Mouse (Mus musculus) heart, embryonic 16.5 days (tissue): ENCODE results near the gene D630023F18Rik. TPM values are rescaled to one million over a fixed set of nuclear protein-coding genes. Genes with fewer than 3 reads are reported as not detected.

ENCODE experiments used
- ATAC-seq: fragments of 200-750 bp; cut with Nextera tagmentation; replicated peaks from 2 replicates; pipeline ENCODE4 v1.8.0; 2017; ENCODE audit warnings: moderate number of reproducible peaks; ENCODE audit not compliant: insufficient read depth, low FRiP score; ENCODE audit errors: extremely low read depth
- H3K27ac ChIP-seq: fragments of 300-500 bp; sonication (generic); 2 replicates; pipeline ENCODE4 v1.5.1; 2014; ENCODE audit warnings: mild to moderate bottlenecking, low read length, control low read depth, moderate library complexity
- H3K27me3 ChIP-seq: fragments of 300-500 bp; sonication (generic); 2 replicates; pipeline ENCODE4 v1.6.1; 2014; ENCODE audit warnings: low read length, mixed read lengths; ENCODE audit not compliant: control insufficient read depth, insufficient read depth
- H3K36me3 ChIP-seq: fragments of 300-500 bp; sonication (generic); 2 replicates; pipeline ENCODE4 v1.6.1; 2014; ENCODE audit not compliant: control insufficient read depth, insufficient read depth
- H3K4me1 ChIP-seq: fragments of 300-500 bp; sonication (generic); 2 replicates; pipeline ENCODE4 v1.6.1; 2014; ENCODE audit warnings: low read length, mixed read lengths; ENCODE audit not compliant: control insufficient read depth, insufficient read depth
- H3K4me2 ChIP-seq: fragments of 300-500 bp; sonication (generic); 2 replicates; pipeline ENCODE4 v1.6.1; 2014; ENCODE audit warnings: low read depth, mild to moderate bottlenecking, control low read depth, low read length
- H3K4me3 ChIP-seq: fragments of 300-500 bp; sonication (generic); 2 replicates; pipeline ENCODE4 v1.5.1; 2014; ENCODE audit warnings: mild to moderate bottlenecking, control low read depth, low read length
- H3K9ac ChIP-seq: fragments of 300-500 bp; sonication (generic); 2 replicates; pipeline ENCODE4 v1.6.1; 2014; ENCODE audit warnings: low read length, control low read depth
- H3K9me3 ChIP-seq: fragments of 300-500 bp; sonication (generic); replicated peaks from 2 replicates; pipeline ENCODE4 v1.6.1; 2016; ENCODE audit warnings: low read length; ENCODE audit not compliant: control insufficient read depth
- WGBS: fragments of 180-500 bp; shearing (Covaris S2); extraction: QIAGEN DNeasy Blood & Tissue Kit; methylation state at CpG from one replicate; pipeline ENCODE4 v1.1.7; 2014; 5-methylcytosine and 5-hydroxymethylcytosine counted together
- polyA plus RNA-seq: library from polyadenylated mRNA; unstranded; fragments of >200 nt; fragmentation: Nextera tagmentation; extraction: Ambion mirVana; gene quantifications from 2 replicates; pipeline ENCODE4 v1.2.1, GENCODE M21; 2015

The D630023F18Rik gene
- polyA plus RNA-seq, 1 experiment from 2014 or later = 0.42 TPM

DNA sequence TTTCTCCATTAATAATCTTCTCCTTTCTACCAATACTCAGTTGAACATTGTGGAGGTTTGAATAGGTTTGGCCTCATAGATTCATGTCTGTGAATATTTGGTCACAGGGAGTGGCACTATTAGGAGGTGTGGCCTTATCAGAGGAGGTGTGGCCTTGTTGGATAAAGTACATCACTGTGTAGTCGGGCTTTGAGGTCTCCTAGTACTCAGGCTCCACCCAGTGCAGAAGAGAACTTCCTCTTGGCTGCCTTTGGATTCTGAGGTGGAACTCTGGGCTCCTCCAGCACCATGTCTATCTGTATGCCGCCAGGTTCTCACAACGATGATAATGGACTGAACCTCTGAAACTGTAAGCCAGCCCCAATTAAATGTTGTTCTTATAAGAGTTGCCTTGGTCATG, 26.1 kb downstream of the D630023F18Rik start:
- Histone ChIP-seq H3K27ac (no peak overlapping the region), H3K9me3 (no peaks in the 10 kb centered on the region), H3K36me3 (no peaks in the 10 kb centered on the region), H3K27me3 (no peaks in the 10 kb centered on the region), H3K4me3 (no peak overlapping the region), H3K4me1 (no peaks in the 10 kb centered on the region), H3K9ac (no peak overlapping the region), H3K4me2 (no peak overlapping the region)
- no peak for ATAC-seq
- WGBS = 75% methylated on average over 3 of the region's 3 CpGs

DNA sequence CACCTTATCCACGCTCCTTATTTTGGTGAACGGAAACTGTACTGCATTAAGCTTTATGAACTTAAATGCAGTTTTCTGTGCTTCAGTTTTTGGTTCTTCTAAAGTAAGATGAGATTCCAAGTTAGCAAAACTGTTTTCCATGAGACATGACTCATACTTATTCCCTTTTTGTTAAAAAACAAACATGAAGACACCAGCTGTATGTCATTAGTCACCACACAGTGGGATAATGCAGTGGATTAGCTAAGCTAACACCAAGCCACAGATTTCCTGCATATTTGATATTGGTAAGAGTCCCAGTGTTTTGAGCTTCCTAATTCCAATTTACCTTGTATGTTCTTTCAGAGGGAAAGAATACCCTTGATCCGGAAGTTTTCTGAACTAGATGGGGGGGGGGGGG, 31.4 kb downstream of the D630023F18Rik start:
- Histone ChIP-seq H3K4me3 (no peak overlapping the region), H3K36me3 (no peaks in the 10 kb centered on the region), H3K27me3 (no peaks in the 10 kb centered on the region), H3K27ac (no peak overlapping the region), H3K4me2 (no peak overlapping the region), H3K4me1 (no peaks in the 10 kb centered on the region), H3K9me3 (no peaks in the 10 kb centered on the region), H3K9ac (no peak overlapping the region)
- WGBS = 87% methylated on average over 3 of the region's 3 CpGs
- no peak for ATAC-seq

DNA sequence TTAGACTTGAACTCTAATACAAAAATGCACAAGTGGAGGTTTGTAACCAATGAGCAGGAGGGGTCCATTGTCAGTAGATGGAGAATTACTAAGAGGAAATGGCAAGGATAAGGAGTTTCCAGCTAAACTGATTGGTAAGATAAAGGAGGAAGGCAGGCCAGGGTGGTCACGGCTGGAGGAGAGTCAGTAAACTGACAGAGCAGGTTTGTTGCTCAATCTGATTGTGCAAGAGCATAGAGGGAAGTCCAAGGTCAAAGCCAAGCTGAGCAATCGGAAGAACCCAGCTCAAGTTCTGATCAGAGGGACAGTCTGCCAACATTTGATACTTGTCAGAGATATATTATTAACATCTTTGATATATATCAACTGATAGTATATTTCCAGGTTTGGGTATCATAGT, 32.6 kb downstream of the D630023F18Rik start:
- no peaks in the 10 kb centered on the region for H3K9me3 ChIP-seq
- WGBS = 46% methylated on average over 2 of the region's 2 CpGs
- no peak for ATAC-seq

DNA sequence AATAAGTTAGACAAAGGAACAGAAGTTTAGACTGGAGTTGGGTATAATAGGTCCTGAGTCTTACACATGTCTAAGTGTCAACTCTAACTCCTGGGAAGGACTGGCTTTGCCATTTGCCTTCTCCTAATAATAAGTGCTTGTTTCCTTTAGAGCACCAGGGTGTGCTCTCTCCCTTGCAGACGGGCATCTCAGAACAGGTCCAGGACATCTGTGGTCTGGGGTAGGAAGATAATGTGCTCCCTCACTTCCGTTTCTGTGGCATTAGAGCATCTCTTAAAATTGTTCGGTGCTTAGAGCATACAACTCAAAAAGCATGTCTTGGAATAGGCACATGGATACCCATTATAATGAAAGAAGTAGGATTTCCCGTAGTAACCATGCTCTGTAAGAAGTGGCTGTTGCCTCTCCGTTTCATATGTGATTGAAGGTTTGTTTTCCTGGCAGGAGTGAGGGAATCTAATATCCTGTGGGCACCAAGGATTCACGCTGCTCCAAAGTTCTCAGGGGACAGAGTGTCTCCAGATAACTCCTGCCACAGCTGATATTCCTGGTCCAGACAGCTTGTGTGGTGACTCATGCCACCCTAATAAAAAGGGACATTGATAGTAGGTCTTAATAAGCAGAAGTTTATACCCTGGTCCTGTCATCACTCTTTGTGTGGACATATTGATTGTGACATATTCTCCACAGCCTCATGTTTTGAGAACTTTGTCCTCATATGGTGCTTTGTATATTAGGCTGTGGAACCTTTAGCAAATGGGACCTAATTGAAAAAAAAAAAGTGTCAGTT, 34.3 kb downstream of the D630023F18Rik start:
- 61% methylated on average over 6 of the region's 6 CpGs for WGBS
- Histone ChIP-seq H3K9ac (no peak overlapping the region), H3K4me1 (no peaks in the 10 kb centered on the region), H3K4me2 (no peak overlapping the region), H3K36me3 (no peaks in the 10 kb centered on the region), H3K27ac (no peak overlapping the region), H3K9me3 (no peaks in the 10 kb centered on the region), H3K27me3 (no peaks in the 10 kb centered on the region), H3K4me3 (no peak overlapping the region)
- no peak for ATAC-seq

More for the DNA sequence above, 32.6 kb downstream of the D630023F18Rik start:
- no peak overlapping the region for H3K4me2 ChIP-seq
- no peaks in the 10 kb centered on the region for H3K27me3 ChIP-seq
- no peak overlapping the region for H3K9ac ChIP-seq
- H3K4me3 ChIP-seq = no peak overlapping the region
- no peaks in the 10 kb centered on the region for H3K4me1 ChIP-seq
- no peak overlapping the region for H3K27ac ChIP-seq
- H3K36me3 ChIP-seq = no peaks in the 10 kb centered on the region

DNA sequence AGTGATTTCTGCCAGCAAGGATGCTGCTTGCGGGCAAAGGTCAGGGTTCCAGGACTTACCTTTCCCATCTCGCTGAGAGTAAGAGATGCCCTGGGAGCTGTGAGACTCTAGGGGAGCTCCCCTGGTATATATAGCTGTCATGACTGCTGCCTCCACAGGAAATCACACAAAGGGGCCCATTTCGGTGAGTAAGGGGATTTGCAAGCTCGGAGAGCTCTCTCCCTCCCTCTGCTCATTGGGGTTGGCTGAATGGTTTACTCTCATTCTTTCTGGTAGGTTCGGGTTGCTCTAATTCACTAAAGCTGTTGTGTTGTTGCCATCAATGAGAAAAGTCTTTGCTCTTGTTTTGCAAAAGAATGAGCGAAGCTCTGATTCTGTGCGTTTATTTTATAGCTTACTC, 40.8 kb downstream of the D630023F18Rik start, which contains the start of gene Crygb:
Crygb (minus strand) TSS at position 101 of the 400 bp plus-strand sequence.
- 44% methylated on average over 7 of the region's 7 CpGs for WGBS
- H3K4me2 ChIP-seq = no peak within 1 kb of the TSS
- no peaks in the 10 kb centered on the region for H3K27me3 ChIP-seq
- no peaks in the 10 kb centered on the region for H3K36me3 ChIP-seq
- no peak within 1 kb of the TSS for H3K4me3 ChIP-seq
- no peaks in the 10 kb centered on the region for H3K4me1 ChIP-seq
- no peak within 1 kb of the TSS for H3K9ac ChIP-seq
- ATAC-seq = no peak
- H3K9me3 ChIP-seq = 0 out of 2 replicates have a peak, but pooled peaks cover 2% of the 10 kb centered on the region
- no peak within 1 kb of the TSS for H3K27ac ChIP-seq

DNA sequence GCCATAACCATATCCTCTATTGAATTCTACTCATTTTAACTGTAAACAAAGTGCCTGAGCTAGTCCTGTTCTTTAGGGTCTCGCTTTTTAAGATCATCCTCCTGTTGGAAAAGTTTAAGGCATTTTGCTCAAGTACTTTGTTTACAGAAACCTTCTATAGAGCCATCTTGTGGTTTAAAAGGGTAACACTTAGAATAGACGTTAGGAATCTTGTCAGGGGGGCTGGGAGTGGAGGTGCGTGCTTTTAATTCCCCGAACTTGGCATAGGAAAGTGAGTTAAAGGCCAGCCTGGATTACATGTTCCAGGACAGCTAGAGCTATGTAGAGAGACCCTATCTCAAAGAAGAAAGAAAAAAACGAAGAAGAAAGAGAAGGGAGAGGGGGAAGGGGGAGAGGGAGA, 47.4 kb downstream of the D630023F18Rik start:
- ATAC-seq = no peak
- Histone ChIP-seq H3K27me3 (no peaks in the 10 kb centered on the region), H3K4me3 (no peak overlapping the region), H3K4me1 (no peaks in the 10 kb centered on the region), H3K27ac (no peak overlapping the region), H3K9me3 (0 out of 2 replicates have a peak, but pooled peaks cover 2% of the 10 kb centered on the region), H3K36me3 (no peaks in the 10 kb centered on the region), H3K4me2 (no peak overlapping the region), H3K9ac (no peak overlapping the region)
- 14% methylated on average over 5 of the region's 5 CpGs for WGBS

DNA sequence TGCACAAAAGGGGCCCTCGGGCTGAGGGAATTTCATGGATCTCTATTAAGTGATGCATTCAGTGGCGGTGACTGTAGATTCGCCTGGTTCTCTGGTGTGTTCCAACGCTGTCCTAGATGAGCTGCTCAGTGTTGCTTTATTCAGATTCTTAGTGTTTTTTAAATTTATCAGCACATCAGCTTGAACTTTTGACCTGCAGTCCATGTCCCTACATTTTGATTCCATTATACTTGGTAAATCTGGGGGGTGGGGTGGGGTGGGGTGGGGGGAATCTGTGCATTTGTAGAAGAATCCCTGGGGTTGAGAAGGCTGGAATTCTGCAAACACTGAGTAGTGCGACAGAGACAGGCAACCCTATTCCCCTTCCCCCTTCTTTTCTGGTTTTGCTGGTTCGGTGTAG, 49.4 kb downstream of the D630023F18Rik start, which contains the start of gene Crygc:
Crygc (minus strand) TSS at position 101 of the 400 bp plus-strand sequence.
- H3K27ac ChIP-seq = no peak within 1 kb of the TSS
- H3K36me3 ChIP-seq = no peaks in the 10 kb centered on the region
- ATAC-seq = no peak
- 0 out of 2 replicates have a peak, but pooled peaks cover 2% of the 10 kb centered on the region for H3K9me3 ChIP-seq
- no peak within 1 kb of the TSS for H3K9ac ChIP-seq
- H3K27me3 ChIP-seq = no peaks in the 10 kb centered on the region
- WGBS = 71% methylated on average over 6 of the region's 6 CpGs
- H3K4me2 ChIP-seq = no peak within 1 kb of the TSS
- no peak within 1 kb of the TSS for H3K4me3 ChIP-seq
- no peaks in the 10 kb centered on the region for H3K4me1 ChIP-seq

DNA sequence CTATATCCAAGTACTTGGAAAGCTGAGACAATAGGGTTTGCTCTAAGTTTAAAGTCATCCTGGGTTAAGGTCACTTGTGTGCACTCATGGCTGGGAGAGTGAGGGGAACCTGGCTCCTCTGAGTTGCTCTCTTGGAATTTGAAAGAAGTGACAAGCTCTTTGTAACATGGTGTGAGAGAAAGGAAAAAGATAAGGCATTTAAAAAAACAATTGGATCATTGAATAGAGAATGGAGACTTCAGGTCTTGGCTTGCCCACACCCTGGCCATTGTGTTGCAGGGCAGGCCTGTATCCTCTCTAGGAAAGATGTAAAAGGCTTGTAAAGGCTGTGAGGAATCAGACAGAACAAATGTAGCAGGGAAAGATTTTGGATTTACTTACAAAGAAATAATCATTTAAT, 55.2 kb downstream of the D630023F18Rik start:
- Histone ChIP-seq H3K4me1 (no peaks in the 10 kb centered on the region), H3K9me3 (no peaks in the 10 kb centered on the region), H3K4me2 (no peak overlapping the region), H3K4me3 (no peak overlapping the region), H3K36me3 (no peaks in the 10 kb centered on the region), H3K27ac (no peak overlapping the region), H3K9ac (no peak overlapping the region), H3K27me3 (no peaks in the 10 kb centered on the region)
- ATAC-seq = no peak

DNA sequence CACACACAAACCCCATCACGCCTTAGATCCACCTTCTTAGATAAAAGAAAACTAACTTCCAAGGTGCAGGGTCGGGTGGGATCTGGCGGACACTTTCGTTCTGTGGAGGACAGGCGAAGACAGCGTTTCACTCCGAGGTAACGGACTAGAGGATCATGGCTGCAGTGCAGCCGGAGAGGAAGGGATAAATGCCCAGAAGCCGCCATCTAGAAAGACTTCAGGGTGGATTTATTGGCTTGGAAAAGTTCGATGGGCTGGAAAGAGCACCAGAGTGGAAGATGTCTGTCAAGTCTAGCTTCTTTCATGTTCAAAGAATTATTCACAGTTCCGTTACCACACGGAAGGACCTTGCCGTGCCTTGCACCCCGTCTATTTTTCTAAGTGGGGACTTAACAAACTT, 58.8 kb downstream of the D630023F18Rik start:
- Histone ChIP-seq H3K36me3 (no peaks in the 10 kb centered on the region), H3K4me3 (no peak overlapping the region), H3K4me2 (no peak overlapping the region), H3K9ac (no peak overlapping the region), H3K4me1 (no peaks in the 10 kb centered on the region), H3K9me3 (no peaks in the 10 kb centered on the region), H3K27me3 (no peaks in the 10 kb centered on the region), H3K27ac (no peak overlapping the region)
- ATAC-seq = no peak
- 88% methylated on average over 15 of the region's 15 CpGs for WGBS
